17 mouse cellular contexts compared by ENCODE assay signal in genomic region chr3:39253076-39253475, GRCm38 (mm10).
"Had no signal": no experiment of that assay in that cellular context is flagged by ENCODE, and none has a peak within 500 bp of the region (broad histone marks: within the 10 kb centered on the region; RNA-seq: fewer than 3 reads in every experiment).

No protein-coding gene starts in this region.

- H3K27me3 ChIP-seq: liver, embryonic 15.5 days; neural tube, embryonic 13.5 days; stomach, embryonic 15.5 days had no signal

- H3K4me2 ChIP-seq: liver, embryonic 11.5 days; liver, embryonic 15.5 days; neural tube, embryonic 13.5 days; stomach, embryonic 15.5 days had no signal

- H3K9ac ChIP-seq: liver, embryonic 15.5 days; neural tube, embryonic 13.5 days; stomach, embryonic 15.5 days had no signal

- H3K4me1 ChIP-seq: liver, embryonic 15.5 days; midbrain, embryonic 10.5 days had no signal

- ATAC-seq: lung, postnatal 0 days had no signal

- H3K9me3 ChIP-seq: limb, embryonic 10.5 days; liver, embryonic 15.5 days; midbrain, embryonic 10.5 days; neural tube, embryonic 13.5 days; stomach, embryonic 15.5 days had no signal

- H3K4me3 ChIP-seq: limb, embryonic 10.5 days; liver, embryonic 15.5 days; midbrain, embryonic 10.5 days; neural tube, embryonic 13.5 days; stomach, embryonic 15.5 days had no signal

- H3K27ac ChIP-seq: limb, embryonic 10.5 days; liver, embryonic 15.5 days; midbrain, embryonic 10.5 days; neural tube, embryonic 13.5 days; stomach, embryonic 15.5 days had no signal

- H3K36me3 ChIP-seq: limb, embryonic 10.5 days; liver, embryonic 15.5 days; midbrain, embryonic 10.5 days; neural tube, embryonic 13.5 days; stomach, embryonic 15.5 days had no signal

- DNase-seq: kidney, postnatal 36 days; layer of hippocampus, adult 9-11 months; lung, adult 2 months; lung, postnatal 36 days; midbrain, embryonic 14.5 days; retina, postnatal 1 day; right cerebral cortex, postnatal 4 days; spleen, adult 18-20 months; thymus, adult 2 months; thymus, postnatal 25 days had no signal
